Mouse (Mus musculus): ENCODE data around the gene Hid1.

- no peak for TF ChIP-seq CTCF (IDR thresholded peaks at IDR 0.05; ENCODE audit: borderline replicate concordance, insufficient read depth, low read length)
- no peak for TF ChIP-seq POLR2A (IDR thresholded peaks at IDR 0.05; ENCODE audit: low read depth, low read length)
These were observed 3.4 kb downstream of the Hid1 start for GRCm38 (mm10) chr11:115364136-115364535.
